Mouse (Mus musculus) lung, postnatal 36 days (tissue): ENCODE measurements around the gene Tmbim4.

Experiments
- DNase-seq: peaks from one replicate; pipeline ENCODE4 v3.0.0; 2022; ENCODE audit warnings: mixed read lengths

The Tmbim4 gene

GRCm38 (mm10) chr10:120201131-120201921 lies at the start of gene Tmbim4:
Tmbim4 (plus strand) TSS chr10:120201590.
- DNase-seq: peak; percentile 83

- DNase-seq: no peak
Observed at GRCm38 (mm10) chr10:120151672-120152071, 49.7 kb upstream of the Tmbim4 start.

GRCm38 (mm10) chr10:120153911-120154310 lies 47.5 kb upstream of the Tmbim4 start:
- no peak for DNase-seq

- DNase-seq: no peak
Observed at GRCm38 (mm10) chr10:120160533-120160932, 40.9 kb upstream of the Tmbim4 start.

- DNase-seq: no peak
Observed at GRCm38 (mm10) chr10:120162840-120163239, 38.5 kb upstream of the Tmbim4 start.

GRCm38 (mm10) chr10:120163490-120163889 lies 37.9 kb upstream of the Tmbim4 start:
- DNase-seq: peak; percentile 27

GRCm38 (mm10) chr10:120164931-120165792 lies 36.2 kb upstream of the Tmbim4 start:
- DNase-seq: no peak

GRCm38 (mm10) chr10:120165793-120166503 lies 35.4 kb upstream of the Tmbim4 start:
- DNase-seq: no peak

- no peak for DNase-seq
Observed at GRCm38 (mm10) chr10:120168070-120168469, 33.3 kb upstream of the Tmbim4 start.

GRCm38 (mm10) chr10:120169064-120169463 lies 32.3 kb upstream of the Tmbim4 start:
- DNase-seq: no peak

- DNase-seq: no peak
Observed at GRCm38 (mm10) chr10:120169841-120170240, 31.5 kb upstream of the Tmbim4 start.

- DNase-seq: no peak
Observed at GRCm38 (mm10) chr10:120170277-120170676, 31.1 kb upstream of the Tmbim4 start.

- no peak for DNase-seq
Observed at GRCm38 (mm10) chr10:120171340-120171739, 30.1 kb upstream of the Tmbim4 start.

GRCm38 (mm10) chr10:120174192-120174705 lies 27.1 kb upstream of the Tmbim4 start:
- DNase-seq: no peak

- peak; percentile 48 for DNase-seq
Observed at GRCm38 (mm10) chr10:120182887-120183286, 18.5 kb upstream of the Tmbim4 start.

- DNase-seq: no peak
Observed at GRCm38 (mm10) chr10:120183342-120183741, 18.0 kb upstream of the Tmbim4 start.

- DNase-seq: no peak
Observed at GRCm38 (mm10) chr10:120188513-120188912, 12.9 kb upstream of the Tmbim4 start.

- DNase-seq: no peak
Observed at GRCm38 (mm10) chr10:120189276-120189675, 12.1 kb upstream of the Tmbim4 start.

GRCm38 (mm10) chr10:120189782-120190181 lies 11.6 kb upstream of the Tmbim4 start:
- DNase-seq: no peak

- no peak for DNase-seq
Observed at GRCm38 (mm10) chr10:120191165-120191564, 10.2 kb upstream of the Tmbim4 start.

GRCm38 (mm10) chr10:120192278-120192677 lies 9.1 kb upstream of the Tmbim4 start:
- DNase-seq: no peak

GRCm38 (mm10) chr10:120193255-120193654 lies 8.1 kb upstream of the Tmbim4 start:
- peak; percentile 44 for DNase-seq
